Mouse (Mus musculus) heart, postnatal 25 days (tissue): ENCODE measurements around the gene Micu1. TPM values are rescaled to one million over a fixed set of nuclear protein-coding genes. Genes with fewer than 3 reads are reported as not detected.

ENCODE experiments used
- DNase-seq: peaks from one replicate; pipeline ENCODE4 v3.0.0; 2022; ENCODE audit warnings: low spot score
- intact Hi-C: fragments of 180-260 bp; cut with DNase I; formaldehyde crosslinking; loops from one replicate; pipeline ENCODE4 v1.15.1; 2025
- total RNA-seq, 2 experiments: library from RNA; stranded (reverse); gene quantifications; 2 replicates each; pipeline ENCODE4 v1.2.3; 2021

Gene Micu1
- total RNA-seq, 2 experiments from 2014 or later, result 18.8 to 24.9 TPM

- intact Hi-C loops, result loop anchor here (5.0 kb wide), 1 partner anchor 87 kb away; no protein-coding TSS in a partner anchor
- no peak for DNase-seq
Observed at GRCm38 (mm10) chr10:59895460-59896186, 193.3 kb downstream of the Micu1 start.

- no peak for DNase-seq
- intact Hi-C loops, result loop anchor here (5.0 kb wide), 1 partner anchor 86 kb away; no protein-coding TSS in a partner anchor
Observed at GRCm38 (mm10) chr10:59896211-59896610, 193.9 kb downstream of the Micu1 start.

GRCm38 (mm10) chr10:59896911-59897331, 194.6 kb downstream of the Micu1 start:
- intact Hi-C loops, result loop anchor here (5.0 kb wide), 1 partner anchor 85 kb away; no protein-coding TSS in a partner anchor
- peak; percentile 47 for DNase-seq

GRCm38 (mm10) chr10:59897511-59897910, 195.2 kb downstream of the Micu1 start:
- no peak for DNase-seq
- intact Hi-C loops, result loop anchor here (5.0 kb wide), 1 partner anchor 85 kb away; no protein-coding TSS in a partner anchor

GRCm38 (mm10) chr10:59898180-59898778, 196.0 kb downstream of the Micu1 start:
- intact Hi-C loops, result loop anchor here (1.0 to 5.0 kb wide), 2 partner anchors 53 to 84 kb away; partner anchors contain the start of gene Ddit4
- DNase-seq, result no peak

- intact Hi-C loops, result loop anchor here (1.0 to 5.0 kb wide), 2 partner anchors 52 to 83 kb away; partner anchors contain the start of gene Ddit4
- no peak for DNase-seq
Observed at GRCm38 (mm10) chr10:59898935-59899334, 196.7 kb downstream of the Micu1 start.

- DNase-seq, result peak; percentile 79
- intact Hi-C loops, result loop anchor here (5.0 kb wide), 1 partner anchor 83 kb away; no protein-coding TSS in a partner anchor
Observed at GRCm38 (mm10) chr10:59899341-59900173, 197.3 kb downstream of the Micu1 start.

GRCm38 (mm10) chr10:59900174-59900435, 197.8 kb downstream of the Micu1 start:
- DNase-seq, result no peak
- intact Hi-C loops, result no loop called here

GRCm38 (mm10) chr10:59900939-59901338, 198.7 kb downstream of the Micu1 start:
- no peak for DNase-seq
- intact Hi-C loops, result no loop called here

GRCm38 (mm10) chr10:59901463-59901862, 199.2 kb downstream of the Micu1 start:
- intact Hi-C loops, result no loop called here
- no peak for DNase-seq

- DNase-seq, result no peak
- intact Hi-C loops, result loop anchor here (2.0 kb wide), 1 partner anchor 19 kb away; no protein-coding TSS in a partner anchor
Observed at GRCm38 (mm10) chr10:59901986-59902605, 199.8 kb downstream of the Micu1 start.

GRCm38 (mm10) chr10:59902606-59902990, 200.3 kb downstream of the Micu1 start:
- DNase-seq, result no peak
- intact Hi-C loops, result loop anchor here (2.0 kb wide), 1 partner anchor 18 kb away; no protein-coding TSS in a partner anchor

- intact Hi-C loops, result loop anchor here (2.0 kb wide), 1 partner anchor 18 kb away; no protein-coding TSS in a partner anchor
- no peak for DNase-seq
Observed at GRCm38 (mm10) chr10:59903170-59903569, 200.9 kb downstream of the Micu1 start.

GRCm38 (mm10) chr10:59907080-59907609, 204.9 kb downstream of the Micu1 start:
- no peak for DNase-seq
- intact Hi-C loops, result no loop called here

- intact Hi-C loops, result no loop called here
- DNase-seq, result no peak
Observed at GRCm38 (mm10) chr10:59907695-59908299, 205.5 kb downstream of the Micu1 start.

GRCm38 (mm10) chr10:59908776-59909315, 206.6 kb downstream of the Micu1 start:
- no peak for DNase-seq
- intact Hi-C loops, result no loop called here

- peak; percentile 66 for DNase-seq
- intact Hi-C loops, result no loop called here
Observed at GRCm38 (mm10) chr10:59909357-59909847, 207.1 kb downstream of the Micu1 start.

GRCm38 (mm10) chr10:59911091-59911490, 208.8 kb downstream of the Micu1 start:
- intact Hi-C loops, result no loop called here
- DNase-seq, result no peak
